Mouse (Mus musculus): ENCODE measurements around the gene Adamtsl5. TPM values are rescaled to one million over a fixed set of nuclear protein-coding genes. Genes with fewer than 3 reads are reported as not detected.

Gene Adamtsl5
- total and polyA plus RNA-seq, 2 experiments from 2014 or later, result 0.62 to 0.77 TPM

GRCm38 (mm10) chr10:80323261-80324119 is 24.7 kb downstream of the Adamtsl5 start:
- peak overlapping the region; percentile 51 for H3K4me3 ChIP-seq (ENCODE audit: low read depth, low read length)
- no peak for TF ChIP-seq CTCF (IDR thresholded peaks at IDR 0.05)
- 1% methylated on average over 38 of the region's 46 CpGs for WGBS
- H3K9me3 ChIP-seq (ENCODE audit: low read length), result no peaks in the 10 kb centered on the region
- H3K36me3 ChIP-seq (ENCODE audit: insufficient read depth, low read length), result 0 out of 2 replicates have a peak, but pooled peaks cover 3% of the 10 kb centered on the region
- H3K4me2 ChIP-seq (ENCODE audit: low read depth, low read length, poor library complexity, severe bottlenecking), result peak overlapping the region; percentile 90
- peak overlapping the region; percentile 61 for H3K9ac ChIP-seq (replicated peaks; ENCODE audit: low read length, poor library complexity, severe bottlenecking)
- H3K27me3 ChIP-seq (ENCODE audit: insufficient read depth, low read length), result no peaks in the 10 kb centered on the region
- peak overlapping the region; percentile 13; the same call in 1 of the 2 replicates for H3K27ac ChIP-seq (ENCODE audit: low read depth, low read length)
- 0 out of 2 replicates have a peak, but pooled peaks have one; percentile 12 for ATAC-seq (ENCODE audit: low FRiP score)
- DNase-seq (ENCODE audit: low spot score), result no peak
- H3K4me1 ChIP-seq (ENCODE audit: insufficient read depth, low read length), result peaks cover 7% of the 10 kb centered on the region

- DNase-seq (ENCODE audit: low spot score) (no peak), ATAC-seq (ENCODE audit: low FRiP score) (no peak)
- H3K4me1 ChIP-seq (ENCODE audit: insufficient read depth, low read length), result peaks cover 7% of the 10 kb centered on the region
- peak; percentile 33; the same call in 1 of the 2 replicates for TF ChIP-seq CTCF (IDR thresholded peaks at IDR 0.05)
- H3K27me3 ChIP-seq (ENCODE audit: insufficient read depth, low read length), result no peaks in the 10 kb centered on the region
- peak overlapping the region; percentile 61 for H3K9ac ChIP-seq (replicated peaks; ENCODE audit: low read length, poor library complexity, severe bottlenecking)
- peaks cover 4% of the 10 kb centered on the region for H3K36me3 ChIP-seq (ENCODE audit: insufficient read depth, low read length)
- WGBS, result 4% methylated on average over 27 of the region's 28 CpGs
- H3K4me3 ChIP-seq (ENCODE audit: low read depth, low read length), result peak overlapping the region; percentile 51
- H3K4me2 ChIP-seq (ENCODE audit: low read depth, low read length, poor library complexity, severe bottlenecking), result peak overlapping the region; percentile 90
- no peaks in the 10 kb centered on the region for H3K9me3 ChIP-seq (ENCODE audit: low read length)
- 0 out of 2 replicates have a peak overlapping the region, but pooled peaks have one; percentile 13 for H3K27ac ChIP-seq (ENCODE audit: low read depth, low read length)
These were observed 25.4 kb downstream of the Adamtsl5 start for GRCm38 (mm10) chr10:80322811-80323211.

GRCm38 (mm10) chr10:80321670-80322581 is 26.3 kb downstream of the Adamtsl5 start:
- no peak overlapping the region for H3K4me3 ChIP-seq (ENCODE audit: low read depth, low read length)
- H3K27me3 ChIP-seq (ENCODE audit: insufficient read depth, low read length), result no peaks in the 10 kb centered on the region
- H3K27ac ChIP-seq (ENCODE audit: low read depth, low read length), result no peak overlapping the region
- no peak overlapping the region for H3K9ac ChIP-seq (replicated peaks; ENCODE audit: low read length, poor library complexity, severe bottlenecking)
- no peak for DNase-seq (ENCODE audit: low spot score)
- 92% methylated on average over 21 of the region's 21 CpGs for WGBS
- H3K4me2 ChIP-seq (ENCODE audit: low read depth, low read length, poor library complexity, severe bottlenecking), result peak overlapping the region; percentile 90; the same call in 1 of the 2 replicates
- H3K4me1 ChIP-seq (ENCODE audit: insufficient read depth, low read length), result peaks cover 7% of the 10 kb centered on the region
- H3K9me3 ChIP-seq (ENCODE audit: low read length), result no peaks in the 10 kb centered on the region
- TF ChIP-seq CTCF (IDR thresholded peaks at IDR 0.05), result no peak
- ATAC-seq (ENCODE audit: low FRiP score), result no peak
- H3K36me3 ChIP-seq (ENCODE audit: insufficient read depth, low read length), result peaks cover 12% of the 10 kb centered on the region

GRCm38 (mm10) chr10:80321014-80321669 is 27.1 kb downstream of the Adamtsl5 start:
- DNase-seq (ENCODE audit: low spot score), result no peak
- Histone ChIP-seq H3K9me3 (ENCODE audit: low read length) (no peaks in the 10 kb centered on the region), H3K4me1 (ENCODE audit: insufficient read depth, low read length) (peaks cover 7% of the 10 kb centered on the region), H3K36me3 (ENCODE audit: insufficient read depth, low read length) (peaks cover 20% of the 10 kb centered on the region), H3K27me3 (ENCODE audit: insufficient read depth, low read length) (no peaks in the 10 kb centered on the region), H3K4me2 (ENCODE audit: low read depth, low read length, poor library complexity, severe bottlenecking) (no peak overlapping the region), H3K9ac (replicated peaks; ENCODE audit: low read length, poor library complexity, severe bottlenecking) (no peak overlapping the region), H3K4me3 (ENCODE audit: low read depth, low read length) (no peak overlapping the region), H3K27ac (ENCODE audit: low read depth, low read length) (no peak overlapping the region)
- WGBS, result 74% methylated on average over 6 of the region's 6 CpGs
- no peak for TF ChIP-seq CTCF (IDR thresholded peaks at IDR 0.05)
- ATAC-seq (ENCODE audit: low FRiP score), result no peak

- no peaks in the 10 kb centered on the region for H3K9me3 ChIP-seq (ENCODE audit: low read length)
- H3K4me2 ChIP-seq (ENCODE audit: low read depth, low read length, poor library complexity, severe bottlenecking), result peak within 1 kb of the TSS; percentile 93
- H3K4me3 ChIP-seq (ENCODE audit: low read depth, low read length), result peak within 1 kb of the TSS; percentile 55
- H3K4me1 ChIP-seq (ENCODE audit: insufficient read depth, low read length), result peaks cover 7% of the 10 kb centered on the region
- no peak for TF ChIP-seq CTCF (IDR thresholded peaks at IDR 0.05)
- peaks cover 23% of the 10 kb centered on the region for H3K36me3 ChIP-seq (ENCODE audit: insufficient read depth, low read length)
- ATAC-seq (ENCODE audit: low FRiP score) (peak; percentile 44), DNase-seq (ENCODE audit: low spot score) (peak; percentile 93)
- H3K27me3 ChIP-seq (ENCODE audit: insufficient read depth, low read length), result no peaks in the 10 kb centered on the region
- WGBS, result under 1% methylated on average over 34 of the region's 34 CpGs
- peak within 1 kb of the TSS; percentile 75 for H3K9ac ChIP-seq (replicated peaks; ENCODE audit: low read length, poor library complexity, severe bottlenecking)
- peak within 1 kb of the TSS; percentile 62 for H3K27ac ChIP-seq (ENCODE audit: low read depth, low read length)
These were observed 27.9 kb downstream of the Adamtsl5 start, which contains the start of gene 2310011J03Rik for GRCm38 (mm10) chr10:80320340-80320760. 2310011J03Rik (minus strand) TSS chr10:80320537.
